Mouse (Mus musculus) megakaryocyte, embryonic 14.5 days (primary cell): Measurements from ENCODE around the gene Mrs2. TPM values are rescaled to one million over a fixed set of nuclear protein-coding genes. Genes with fewer than 3 reads are reported as not detected.

Experiments used
- H3K27me3 ChIP-seq: replicated peaks from 2 replicates; pipeline ENCODE3; 2012; ENCODE audit warnings: inconsistent platforms
- H3K36me3 ChIP-seq: replicated peaks from 2 replicates; pipeline ENCODE3; 2012; ENCODE audit warnings: low read length, inconsistent platforms, mixed read lengths
- H3K4me1 ChIP-seq: 2 replicates; pipeline ENCODE4 v1.6.1; 2012; ENCODE audit warnings: inconsistent platforms
- H3K4me3 ChIP-seq: replicated peaks from 2 replicates; pipeline ENCODE3; 2012; ENCODE audit warnings: moderate library complexity, mild to moderate bottlenecking, inconsistent platforms
- H3K9me3 ChIP-seq: 2 replicates; pipeline ENCODE4 v1.6.1; 2012; ENCODE audit warnings: inconsistent platforms
- FLI1 ChIP-seq: IDR thresholded peaks from 2 replicates; pipeline ENCODE4 v1.6.1; 2012; ENCODE audit warnings: low read length, inconsistent platforms, mixed read lengths
- GATA1 ChIP-seq: IDR thresholded peaks from 3 replicates; pipeline ENCODE4 v1.6.1; 2012; ENCODE audit warnings: mixed read lengths, low read length, inconsistent platforms, borderline replicate concordance
- polyA plus RNA-seq: library from polyadenylated mRNA; stranded (reverse); fragments of >175 nt; gene quantifications from 2 replicates; pipeline ENCODE4 v1.2.3, GENCODE M21; 2012; ENCODE audit warnings: low replicate concordance; ENCODE audit not compliant: insufficient read depth

Gene Mrs2
- polyA plus RNA-seq = 1.9 and 2.0 TPM in 2 replicates

DNA sequence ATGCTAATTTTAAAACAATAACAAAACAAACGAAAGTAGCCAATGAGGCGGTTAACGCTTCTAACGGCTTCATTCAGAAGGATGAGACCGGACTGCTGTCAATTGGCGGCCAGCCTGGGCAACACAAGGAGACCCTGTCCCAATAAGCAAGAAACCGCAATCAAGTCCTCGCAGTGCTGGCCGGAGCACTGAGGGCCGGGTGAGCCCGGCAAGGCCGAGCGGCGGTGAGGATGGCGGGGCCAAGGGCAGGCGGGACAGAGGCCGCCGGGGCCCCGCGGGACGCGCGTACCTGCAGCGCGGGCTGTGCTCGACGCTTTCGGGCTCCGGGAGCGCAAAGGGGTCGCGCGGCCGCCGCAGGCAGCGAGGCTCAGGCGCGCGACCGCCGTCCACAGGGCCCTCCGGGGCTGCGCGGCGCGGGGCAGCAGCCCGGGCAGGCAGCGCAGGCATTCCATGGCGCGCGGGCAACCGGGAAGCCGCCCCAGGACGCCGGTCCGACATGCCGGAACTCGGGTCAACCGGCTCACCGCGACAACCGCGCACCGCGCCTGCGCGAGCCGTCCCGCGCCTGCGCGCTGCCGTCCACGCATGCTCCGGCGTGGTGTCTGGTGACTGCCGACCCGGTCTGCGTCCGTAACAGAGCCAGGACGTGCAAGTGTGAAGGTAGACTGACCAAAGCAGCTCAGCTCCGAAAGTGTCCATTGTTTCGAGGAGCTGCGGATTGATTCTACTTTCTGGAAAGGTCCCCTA is at the start of gene Mrs2:
Gene Mrs2 (minus strand): TSS at position 587 of the 747 bp plus-strand sequence.
- H3K27me3 ChIP-seq = no peaks in the 10 kb centered on the region
- peaks cover 21% of the 10 kb centered on the region for H3K36me3 ChIP-seq
- TF ChIP-seq GATA1 (no peak), FLI1 (no peak)
- H3K4me3 ChIP-seq = peak within 1 kb of the TSS; percentile 93
- H3K9me3 ChIP-seq = no peaks in the 10 kb centered on the region
- peaks cover 55% of the 10 kb centered on the region for H3K4me1 ChIP-seq

DNA sequence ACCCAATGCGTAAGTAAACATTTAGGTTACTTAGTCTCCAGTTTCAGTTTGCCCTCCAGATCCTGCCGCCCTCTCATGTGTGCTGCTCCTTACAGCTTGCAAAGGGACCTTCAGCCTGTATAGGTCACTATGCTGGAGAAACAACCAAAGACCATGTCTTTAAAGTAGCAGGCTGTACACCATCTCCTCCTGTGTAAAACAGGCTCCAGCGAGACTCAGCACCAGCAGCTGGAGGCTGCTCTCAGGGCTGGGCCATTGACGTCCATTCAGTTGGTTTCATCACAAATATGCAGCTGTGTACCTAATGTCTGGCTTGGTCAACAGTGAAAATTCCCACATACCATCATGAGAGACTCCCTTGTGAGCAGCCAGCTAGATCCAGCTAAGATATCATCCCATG is 49.6 kb upstream of the Mrs2 start:
- H3K4me1 ChIP-seq = no peaks in the 10 kb centered on the region
- H3K36me3 ChIP-seq = no peaks in the 10 kb centered on the region
- no peak overlapping the region for H3K4me3 ChIP-seq
- H3K27me3 ChIP-seq = peaks cover 1% of the 10 kb centered on the region
- H3K9me3 ChIP-seq = peaks cover 6% of the 10 kb centered on the region
- TF ChIP-seq FLI1 = no peak
- no peak for TF ChIP-seq GATA1

DNA sequence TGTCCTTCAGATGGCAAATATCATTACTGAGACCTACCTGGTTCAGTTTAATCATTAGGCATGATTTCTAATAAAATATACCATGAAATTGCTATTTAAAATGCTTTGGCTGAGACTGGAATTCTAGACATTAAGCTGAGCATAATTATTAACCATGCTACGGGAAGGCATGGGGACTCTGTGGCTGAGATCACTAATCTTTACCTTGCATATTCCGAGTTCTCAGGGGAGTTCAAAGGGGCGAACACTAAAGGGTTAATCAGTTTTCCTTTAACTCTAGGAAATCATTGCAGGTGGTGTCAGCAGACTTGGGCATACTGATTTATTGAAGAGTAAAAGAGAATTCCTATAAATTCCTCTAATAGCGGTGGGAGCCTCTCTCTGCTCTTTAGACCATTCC is 47.0 kb upstream of the Mrs2 start:
- Histone ChIP-seq H3K9me3 (no peaks in the 10 kb centered on the region), H3K4me1 (no peaks in the 10 kb centered on the region), H3K4me3 (no peak overlapping the region), H3K36me3 (no peaks in the 10 kb centered on the region), H3K27me3 (peaks cover 1% of the 10 kb centered on the region)
- TF ChIP-seq FLI1 = no peak
- no peak for TF ChIP-seq GATA1

DNA sequence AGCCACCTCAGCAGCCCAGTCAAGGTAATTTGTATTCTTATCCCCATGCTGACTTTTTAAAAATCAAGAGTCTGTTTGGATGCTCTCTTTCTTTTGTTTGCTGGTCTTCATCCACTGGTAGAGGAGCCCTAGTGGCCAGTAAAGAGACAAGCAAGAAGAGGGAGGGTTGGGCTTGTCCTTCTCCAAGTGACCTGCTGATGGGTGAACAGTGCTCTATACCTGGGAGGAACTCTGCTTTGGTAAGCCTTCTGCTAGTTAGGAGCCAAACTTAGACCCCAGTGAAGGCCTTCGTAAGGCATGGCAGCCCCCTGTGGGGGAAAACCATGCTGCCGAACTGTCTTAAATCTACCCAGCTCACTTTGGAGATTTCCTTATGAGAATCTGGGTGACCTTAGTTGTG is 46.5 kb upstream of the Mrs2 start:
- Histone ChIP-seq H3K27me3 (peaks cover 1% of the 10 kb centered on the region), H3K4me3 (no peak overlapping the region), H3K36me3 (no peaks in the 10 kb centered on the region), H3K9me3 (no peaks in the 10 kb centered on the region), H3K4me1 (no peaks in the 10 kb centered on the region)
- no peak for TF ChIP-seq FLI1
- TF ChIP-seq GATA1 = no peak

DNA sequence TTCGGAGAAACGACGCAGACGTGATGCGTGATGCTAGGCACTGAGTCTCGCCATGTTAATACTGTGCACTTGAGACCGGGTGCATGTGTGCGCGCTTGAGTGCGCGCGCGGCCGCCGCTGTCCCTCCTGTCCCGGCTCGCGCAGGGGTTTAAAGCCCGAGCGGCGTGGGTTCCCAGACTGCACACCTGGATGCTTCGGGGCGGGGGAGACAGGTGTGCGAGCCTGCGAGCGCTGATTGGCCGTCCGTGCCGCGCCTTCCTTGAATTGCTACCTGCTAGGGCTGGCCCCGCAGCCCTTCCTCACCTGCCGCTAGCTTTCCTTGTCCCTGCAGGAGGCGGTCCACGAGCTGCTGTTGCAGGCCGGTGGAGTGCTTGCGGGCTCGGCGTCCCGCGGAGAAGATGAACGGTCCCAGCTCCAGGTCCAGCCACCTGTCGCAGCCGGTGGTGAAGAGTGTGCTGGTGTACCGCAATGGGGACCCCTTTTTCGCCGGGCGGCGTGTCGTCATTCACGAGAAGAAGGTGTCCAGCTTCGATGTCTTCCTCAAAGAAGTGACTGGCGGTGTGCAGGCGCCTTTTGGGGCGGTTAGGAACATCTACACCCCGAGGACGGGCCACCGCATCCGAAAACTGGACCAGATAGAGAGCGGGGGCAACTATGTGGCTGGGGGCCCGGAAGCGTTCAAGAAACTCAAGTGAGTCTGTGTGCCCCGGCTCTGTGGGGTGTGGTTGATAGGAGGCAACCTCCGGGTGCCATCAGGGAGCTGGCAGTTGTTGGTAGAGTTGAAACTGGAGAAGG is 35.9 kb upstream of the Mrs2 start, which contains the start of gene Dcdc2a:
Gene Dcdc2a (plus strand): TSS at position 132 of the 795 bp plus-strand sequence.
- Histone ChIP-seq H3K4me1 (peaks cover 26% of the 10 kb centered on the region), H3K4me3 (peak within 1 kb of the TSS; percentile 90), H3K27me3 (peaks cover 64% of the 10 kb centered on the region), H3K36me3 (no peaks in the 10 kb centered on the region), H3K9me3 (peaks cover 14% of the 10 kb centered on the region)
- TF ChIP-seq GATA1 (no peak), FLI1 (no peak)

DNA sequence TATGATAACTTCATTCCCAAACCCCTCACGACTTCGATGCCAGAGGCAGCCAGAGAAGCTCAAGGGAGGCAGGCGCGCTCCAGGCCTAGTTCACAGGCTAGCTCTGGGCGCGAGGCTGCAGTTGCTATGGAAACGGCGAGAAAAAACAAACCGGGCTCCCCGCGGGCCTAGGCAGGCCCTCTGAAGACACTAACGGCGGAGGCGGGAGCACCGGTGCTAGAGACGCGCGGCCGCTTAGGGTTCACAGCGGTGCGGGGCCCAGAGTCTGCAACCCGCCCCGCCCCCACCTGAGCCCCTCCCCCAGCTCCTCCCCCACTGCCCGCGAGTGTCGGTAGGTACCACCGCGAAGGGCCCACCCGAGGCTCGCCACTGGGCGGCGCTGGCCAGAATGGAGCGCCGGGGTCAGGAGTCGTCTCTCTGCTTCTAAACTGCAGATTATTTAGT is 35.0 kb upstream of the Mrs2 start:
- Histone ChIP-seq H3K4me1 (peaks cover 26% of the 10 kb centered on the region), H3K4me3 (peak overlapping the region; percentile 90), H3K9me3 (peaks cover 14% of the 10 kb centered on the region), H3K36me3 (no peaks in the 10 kb centered on the region), H3K27me3 (peaks cover 62% of the 10 kb centered on the region)
- TF ChIP-seq FLI1 (no peak), GATA1 (no peak)

DNA sequence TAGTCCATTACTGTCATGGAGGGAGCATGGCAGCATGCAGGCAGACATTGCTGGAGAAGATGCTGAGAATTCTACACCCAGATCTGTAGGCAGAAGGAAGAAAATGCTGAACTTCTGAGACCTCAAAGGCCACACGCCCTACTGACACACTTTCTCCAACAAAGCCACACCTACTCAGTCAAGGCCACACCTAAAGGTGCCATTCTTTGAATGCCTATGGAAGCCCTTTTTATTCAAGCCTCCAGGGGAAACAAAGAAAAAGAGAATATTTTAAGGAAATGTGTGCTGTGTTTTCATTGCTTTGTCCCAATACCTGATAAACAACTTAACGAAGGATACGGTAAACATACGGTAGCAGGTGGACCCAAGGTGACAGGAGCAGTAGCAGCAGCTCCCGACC is 32.5 kb upstream of the Mrs2 start:
- H3K4me3 ChIP-seq = no peak overlapping the region
- no peaks in the 10 kb centered on the region for H3K36me3 ChIP-seq
- H3K4me1 ChIP-seq = peaks cover 26% of the 10 kb centered on the region
- TF ChIP-seq GATA1 = no peak
- TF ChIP-seq FLI1 = no peak
- H3K9me3 ChIP-seq = peaks cover 14% of the 10 kb centered on the region
- H3K27me3 ChIP-seq = peaks cover 53% of the 10 kb centered on the region

DNA sequence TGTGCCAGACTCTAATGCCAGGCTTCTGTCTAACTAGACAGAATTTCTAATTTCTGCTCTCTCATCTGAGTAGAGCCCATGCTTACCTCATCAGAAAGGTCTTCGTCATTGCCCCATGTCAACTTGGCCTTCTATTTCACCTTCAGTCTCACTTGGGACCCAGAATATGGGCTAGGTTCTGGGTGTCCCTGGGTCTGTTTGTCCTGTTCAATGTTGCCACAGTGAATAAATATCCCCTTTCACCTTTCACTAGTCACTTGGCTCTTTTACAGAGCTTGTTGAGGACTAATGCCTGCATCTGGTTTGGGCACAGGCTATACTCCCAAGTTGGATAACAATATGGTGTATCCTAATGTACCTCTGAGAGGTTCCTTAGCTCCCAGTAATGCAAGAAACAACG is 19.3 kb upstream of the Mrs2 start:
- H3K27me3 ChIP-seq = peaks cover 7% of the 10 kb centered on the region
- no peaks in the 10 kb centered on the region for H3K9me3 ChIP-seq
- H3K4me1 ChIP-seq = no peaks in the 10 kb centered on the region
- TF ChIP-seq FLI1 (no peak), GATA1 (no peak)
- no peak overlapping the region for H3K4me3 ChIP-seq
- H3K36me3 ChIP-seq = no peaks in the 10 kb centered on the region

DNA sequence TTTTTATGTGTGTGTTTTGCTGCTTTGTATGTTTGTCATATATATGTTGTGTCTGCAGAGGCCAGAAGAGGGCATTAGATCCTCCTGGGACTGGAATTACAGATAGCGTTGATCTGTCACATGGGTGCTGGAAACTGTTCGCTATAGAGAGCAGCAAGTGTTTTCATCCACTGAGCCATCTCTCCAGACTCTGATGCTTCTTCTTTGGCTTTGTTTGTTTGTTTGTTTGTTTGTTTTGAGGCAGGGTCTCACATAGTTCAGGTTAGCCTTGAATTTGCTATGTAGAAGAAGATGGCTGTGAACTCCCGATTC is 6.9 kb upstream of the Mrs2 start:
- H3K27me3 ChIP-seq = peaks cover 3% of the 10 kb centered on the region
- no peaks in the 10 kb centered on the region for H3K9me3 ChIP-seq
- peaks cover 14% of the 10 kb centered on the region for H3K4me1 ChIP-seq
- TF ChIP-seq FLI1 (no peak), GATA1 (no peak)
- no peak overlapping the region for H3K4me3 ChIP-seq
- no peaks in the 10 kb centered on the region for H3K36me3 ChIP-seq

DNA sequence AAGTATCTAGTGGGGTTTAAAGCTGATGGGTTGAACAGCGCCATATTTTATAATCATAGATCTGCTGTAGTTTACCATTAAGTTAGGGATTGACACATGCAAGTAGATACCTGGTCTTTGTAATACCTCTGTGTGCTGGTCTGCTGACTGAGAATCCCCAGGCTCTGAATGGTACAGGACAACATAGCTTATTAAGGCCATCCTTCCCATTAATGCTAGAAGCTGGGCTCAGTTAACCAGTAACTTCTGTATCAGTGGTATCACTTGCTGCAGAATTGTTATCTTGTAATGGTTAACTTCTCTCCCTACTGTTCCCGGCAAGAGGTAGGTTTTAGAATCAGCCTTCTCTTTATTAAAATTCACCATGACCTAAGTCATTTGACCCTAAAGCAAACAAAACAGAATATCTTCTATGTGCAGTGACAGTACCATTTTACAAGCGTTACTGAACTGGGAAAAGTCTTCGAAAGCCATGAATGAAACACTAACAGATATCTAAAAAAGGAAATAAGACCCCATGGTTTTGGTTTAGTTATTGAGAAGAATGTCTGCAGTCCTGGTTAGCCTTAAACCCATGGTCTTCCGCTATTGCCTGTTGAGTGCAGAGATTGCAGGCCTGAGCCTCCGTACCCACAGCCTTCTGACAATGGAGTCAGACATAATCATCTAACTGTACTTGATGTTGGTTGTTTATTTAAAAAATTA is 6.4 kb upstream of the Mrs2 start:
- Histone ChIP-seq H3K36me3 (no peaks in the 10 kb centered on the region), H3K27me3 (peaks cover 3% of the 10 kb centered on the region)
- TF ChIP-seq FLI1 = no peak
- no peak for TF ChIP-seq GATA1

More for the DNA sequence above, 6.4 kb upstream of the Mrs2 start:
- no peaks in the 10 kb centered on the region for H3K9me3 ChIP-seq
- H3K4me3 ChIP-seq = no peak overlapping the region
- H3K4me1 ChIP-seq = peaks cover 14% of the 10 kb centered on the region
